Mouse (Mus musculus): Measurements from ENCODE around the gene Nell2. TPM values are rescaled to one million over a fixed set of nuclear protein-coding genes. Genes with fewer than 3 reads are reported as not detected.

Nell2 gene
- polyA plus RNA-seq, 1 experiment from 2014 or later = 192 TPM

GRCm38 (mm10) chr15:95028862-95029486 lies 499.4 kb downstream of the Nell2 start:
- no peak overlapping the region for H3K9ac ChIP-seq
- ATAC-seq (ENCODE audit: low FRiP score) = no peak
- H3K9me3 ChIP-seq (ENCODE audit: control insufficient read depth, low read length) = no peaks in the 10 kb centered on the region
- H3K27ac ChIP-seq = no peak overlapping the region
- H3K27me3 ChIP-seq (ENCODE audit: control insufficient read depth, insufficient read depth, low read length) = no peaks in the 10 kb centered on the region
- H3K4me2 ChIP-seq (replicated peaks) = no peak overlapping the region
- no peaks in the 10 kb centered on the region for H3K36me3 ChIP-seq (replicated peaks; ENCODE audit: control insufficient read depth, insufficient read depth)
- no peak for DNase-seq (ENCODE audit: low spot score)
- WGBS = 43% methylated on average over 13 of the region's 13 CpGs
- 0 out of 2 replicates have a peak, but pooled peaks cover 7% of the 10 kb centered on the region for H3K4me1 ChIP-seq (replicated peaks; ENCODE audit: control insufficient read depth, insufficient read depth, low read length)
- no peak overlapping the region for H3K4me3 ChIP-seq (replicated peaks; ENCODE audit: low read length)

Other genes starting within 250 kb of the Nell2 start
- 8.1 and 9.4 TPM in 2 replicates for gene Dbx2, start 127.4 kb upstream of the Nell2 start, polyA plus RNA-seq (2014; fragmentation: Nextera tagmentation; extraction: Ambion mirVana)